Mouse (Mus musculus): Measurements from ENCODE around the gene Tfcp2l1.

DNA sequence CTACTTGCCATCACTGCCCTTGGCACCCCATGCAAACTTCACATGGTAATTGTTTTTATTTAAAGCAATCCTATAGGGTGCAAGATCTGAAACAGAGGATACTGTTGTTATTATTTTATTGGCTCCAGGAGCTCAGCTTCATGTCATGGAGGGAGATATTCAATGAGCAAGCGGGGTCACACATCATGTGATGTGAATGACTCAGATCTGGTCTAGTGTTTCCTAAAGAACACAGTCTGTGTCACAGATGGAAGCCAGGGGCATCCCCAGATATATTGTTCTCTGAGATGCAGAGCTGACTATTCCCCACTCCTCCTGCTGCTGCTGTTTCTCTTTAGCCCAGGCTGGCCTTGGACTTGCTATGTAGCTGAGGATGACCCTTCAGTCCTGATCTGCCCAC is 72.2 kb downstream of the Tfcp2l1 start:
- TF ChIP-seq CTCF (conservative IDR thresholded peaks at IDR 0.05 in 1 of 2, IDR thresholded peaks at IDR 0.05 in 1 of 2; ENCODE audit: low read depth in 2 of 2, low read length in 2 of 2) (no peak), BHLHE40 (IDR thresholded peaks at IDR 0.05; ENCODE audit: low read depth, low read length) (no peak), EP300 (IDR thresholded peaks at IDR 0.05; ENCODE audit: low read length) (no peak), MAZ (IDR thresholded peaks at IDR 0.05; ENCODE audit: low read depth, low read length) (no peak), MYC (IDR thresholded peaks at IDR 0.05; ENCODE audit: low read depth, low read length) (no peak)

Data from CH12.LX (cell line).